Mouse (Mus musculus) layer of hippocampus, postnatal 10 days (tissue): ENCODE data around the gene Lhx6. TPM values are rescaled to one million over a fixed set of nuclear protein-coding genes. Genes with fewer than 3 reads are reported as not detected.

ENCODE experiments used
- DNase-seq, 2 experiments: peaks; one replicate each; pipeline ENCODE4 v3.0.0; 2021; ENCODE audit warnings: low spot score in 2 of 2
- total RNA-seq, 2 experiments: library from RNA; stranded (reverse); gene quantifications; 2 replicates each; pipeline ENCODE4 v1.2.3; 2021

The Lhx6 gene
- total RNA-seq, 2 experiments from 2014 or later = 21.7 to 26.5 TPM

GRCm38 (mm10) chr2:36039297-36039985 lies 65.8 kb downstream of the Lhx6 start:
- DNase-seq = no peak

- DNase-seq = no peak
Measured at GRCm38 (mm10) chr2:36035413-36036081, 69.7 kb downstream of the Lhx6 start.

- DNase-seq = no peak
Measured at GRCm38 (mm10) chr2:36034898-36035297, 70.3 kb downstream of the Lhx6 start.

- DNase-seq = no peak
Measured at GRCm38 (mm10) chr2:36033966-36034365, 71.2 kb downstream of the Lhx6 start.

- no peak for DNase-seq
Measured at GRCm38 (mm10) chr2:36032884-36033283, 72.3 kb downstream of the Lhx6 start.

Other genes starting within 250 kb of the Lhx6 start
- 10 to 100 TPM; 14.5 to 15.2 TPM for gene Ttll11, start 125.5 kb downstream of the Lhx6 start, total RNA-seq
- 100 to 1,000 TPM; 183 to 205 TPM for gene Ndufa8, start 56.0 kb downstream of the Lhx6 start, total RNA-seq
- 1 to 10 TPM; 1.8 to 2.5 TPM for gene Morn5, start 56.0 kb downstream of the Lhx6 start, total RNA-seq
- gene Mrrf, start 31.0 kb upstream of the Lhx6 start, total RNA-seq = 10 to 100 TPM; 14.4 to 15.0 TPM
- gene Rbm18, start 31.4 kb upstream of the Lhx6 start, total RNA-seq = 10 to 100 TPM; 51.5 to 52.6 TPM
- gene Ptgs1, start 125.0 kb upstream of the Lhx6 start, total RNA-seq = 10 to 100 TPM; 12.7 to 16.0 TPM